Mouse (Mus musculus): ENCODE data around the gene Gm10553. TPM values are rescaled to one million over a fixed set of nuclear protein-coding genes. Genes with fewer than 3 reads are reported as not detected.
"Not testable (repeated sequence)": the region's sequence is repeated elsewhere in the genome, so short reads cannot be mapped to it uniquely, and the experiment has no call there.

Gm10553 gene
- not detected in 2 replicates for polyA plus RNA-seq (2015; fragmentation: Nextera tagmentation; extraction: Ambion mirVana)

DNA sequence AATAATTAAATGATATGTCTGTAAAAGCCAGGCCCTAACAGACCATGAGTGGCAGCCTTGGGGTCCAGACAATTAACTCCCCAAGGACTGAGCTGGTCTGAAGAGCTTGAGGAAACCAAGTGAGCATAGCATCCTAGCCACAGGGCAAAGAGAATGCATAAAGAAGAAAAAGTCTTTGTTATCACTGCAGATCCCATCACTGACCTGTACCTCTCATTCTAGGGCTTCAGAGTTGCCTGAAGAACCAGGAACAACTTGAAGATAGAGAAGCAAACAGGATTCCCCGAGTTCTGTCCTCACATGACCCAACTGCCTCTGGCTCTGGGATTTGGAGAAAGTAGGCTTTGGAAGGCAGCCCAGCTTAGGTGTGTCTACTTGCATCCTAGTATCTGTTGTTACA is at the start of gene Gm10553:
Gene Gm10553, plus strand, starts transcription at position 301 of the 400 bp plus-strand sequence.
- not testable (repeated sequence) for H3K9me3 ChIP-seq (ENCODE audit: control insufficient read depth); H3K36me3 ChIP-seq (ENCODE audit: control insufficient read depth, insufficient read depth); H3K9ac ChIP-seq (ENCODE audit: low read depth, low read length); H3K4me1 ChIP-seq (replicated peaks; ENCODE audit: control insufficient read depth, insufficient read depth, low read length); H3K27ac ChIP-seq (ENCODE audit: low read depth, low read length); ATAC-seq; H3K4me3 ChIP-seq (ENCODE audit: low read depth, low read length); H3K4me2 ChIP-seq (replicated peaks; ENCODE audit: low read depth); H3K27me3 ChIP-seq (replicated peaks; ENCODE audit: control insufficient read depth, insufficient read depth, low read length)
- 68% methylated on average over 1 of the region's 1 CpGs for WGBS

DNA sequence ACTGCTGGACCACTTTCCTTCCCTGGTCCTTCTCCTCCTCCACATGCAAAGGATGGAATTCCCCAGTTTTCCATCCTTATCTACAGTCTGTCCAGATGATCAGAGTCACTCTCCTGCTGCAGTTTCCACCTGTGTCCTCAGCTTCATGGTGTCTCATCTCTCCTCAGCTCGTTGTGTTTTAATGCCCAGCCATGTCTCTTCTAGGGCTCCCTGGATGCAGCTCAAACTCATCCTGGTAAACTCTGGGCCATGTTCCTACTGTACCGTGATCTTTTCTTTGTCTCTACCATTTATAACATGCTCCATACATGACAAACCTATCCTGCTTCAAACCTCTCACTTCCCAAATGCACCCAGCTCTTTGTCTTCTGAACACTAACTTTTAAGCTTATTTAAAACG is 28.3 kb upstream of the Gm10553 start:
- not testable (repeated sequence) for H3K27me3 ChIP-seq (replicated peaks; ENCODE audit: control insufficient read depth, insufficient read depth, low read length); H3K9me3 ChIP-seq (ENCODE audit: control insufficient read depth); H3K4me3 ChIP-seq (ENCODE audit: low read depth, low read length); H3K4me2 ChIP-seq (replicated peaks; ENCODE audit: low read depth); H3K9ac ChIP-seq (ENCODE audit: low read depth, low read length); H3K4me1 ChIP-seq (replicated peaks; ENCODE audit: control insufficient read depth, insufficient read depth, low read length); H3K36me3 ChIP-seq (ENCODE audit: control insufficient read depth, insufficient read depth); H3K27ac ChIP-seq (ENCODE audit: low read depth, low read length); ATAC-seq
- 53% methylated on average over 3 of the region's 3 CpGs for WGBS

DNA sequence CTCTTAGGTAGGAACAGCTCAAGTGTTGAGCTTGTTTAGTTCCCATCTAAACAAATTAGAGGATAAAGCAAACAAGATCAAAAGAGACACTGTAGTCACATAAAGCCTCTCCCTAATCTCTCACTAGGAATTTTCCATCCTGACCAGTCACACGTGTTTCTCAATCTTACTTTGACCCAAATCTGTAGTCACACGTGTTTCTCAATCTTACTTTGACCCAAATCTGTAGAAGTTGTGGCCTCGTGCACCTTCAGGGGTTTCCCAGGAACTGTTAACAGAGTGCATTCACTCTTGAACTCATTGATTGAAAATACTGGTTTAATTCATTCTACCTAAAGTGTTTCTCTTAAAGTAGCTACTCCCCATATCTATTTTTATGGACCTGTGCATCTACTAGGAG is 26.9 kb upstream of the Gm10553 start:
- H3K27me3 ChIP-seq (replicated peaks; ENCODE audit: control insufficient read depth, insufficient read depth, low read length); H3K36me3 ChIP-seq (ENCODE audit: control insufficient read depth, insufficient read depth); ATAC-seq; H3K4me2 ChIP-seq (replicated peaks; ENCODE audit: low read depth); H3K9me3 ChIP-seq (ENCODE audit: control insufficient read depth); H3K4me3 ChIP-seq (ENCODE audit: low read depth, low read length); H3K27ac ChIP-seq (ENCODE audit: low read depth, low read length); H3K4me1 ChIP-seq (replicated peaks; ENCODE audit: control insufficient read depth, insufficient read depth, low read length); H3K9ac ChIP-seq (ENCODE audit: low read depth, low read length): not testable (repeated sequence)
- WGBS, result 61% methylated on average over 3 of the region's 3 CpGs

DNA sequence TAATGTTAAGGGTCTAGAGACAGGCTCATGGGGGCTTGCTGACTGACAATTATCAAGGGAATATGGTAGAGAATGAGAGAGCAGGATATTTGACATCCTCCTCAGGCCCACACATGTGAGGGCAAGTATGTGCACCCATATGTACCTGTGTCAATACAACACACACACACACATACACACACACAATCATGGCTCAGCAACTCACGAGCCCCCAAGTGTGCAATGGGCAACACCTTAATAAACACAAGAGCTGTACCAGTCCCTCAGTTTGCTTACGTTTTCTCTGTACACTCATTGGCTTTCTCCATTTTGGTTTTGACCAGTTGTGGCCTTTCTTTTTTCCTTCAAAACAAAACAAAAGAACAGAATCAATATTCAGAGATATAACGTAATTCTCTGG is 15.2 kb upstream of the Gm10553 start:
- not testable (repeated sequence) for H3K4me3 ChIP-seq (ENCODE audit: low read depth, low read length); H3K27me3 ChIP-seq (replicated peaks; ENCODE audit: control insufficient read depth, insufficient read depth, low read length); H3K4me1 ChIP-seq (replicated peaks; ENCODE audit: control insufficient read depth, insufficient read depth, low read length); H3K9ac ChIP-seq (ENCODE audit: low read depth, low read length); H3K36me3 ChIP-seq (ENCODE audit: control insufficient read depth, insufficient read depth); ATAC-seq; H3K4me2 ChIP-seq (replicated peaks; ENCODE audit: low read depth); H3K9me3 ChIP-seq (ENCODE audit: control insufficient read depth); H3K27ac ChIP-seq (ENCODE audit: low read depth, low read length)
- 56% methylated on average over 2 of the region's 3 CpGs for WGBS

DNA sequence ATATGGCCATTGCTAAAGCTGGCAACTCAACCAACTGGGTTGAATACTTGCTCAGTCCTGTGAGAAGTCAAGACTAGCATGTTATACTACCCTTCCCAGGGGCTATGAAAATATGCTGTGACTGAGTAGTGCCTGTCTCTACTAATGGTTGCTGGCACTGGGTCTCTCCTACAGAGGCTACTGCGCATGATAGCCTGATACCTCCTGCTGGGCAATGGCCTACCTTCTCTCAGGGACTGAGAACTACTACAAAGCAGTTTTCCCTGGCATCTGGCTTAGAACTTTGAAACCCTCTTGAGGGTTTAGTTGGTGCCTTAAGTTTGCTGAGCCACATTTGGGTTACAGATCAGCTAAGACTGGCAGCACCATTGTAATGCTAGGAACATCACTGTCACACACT is 13.8 kb upstream of the Gm10553 start:
- WGBS, result 100% methylated on average over 1 of the region's 1 CpGs
- H3K9me3 ChIP-seq (ENCODE audit: control insufficient read depth); H3K4me2 ChIP-seq (replicated peaks; ENCODE audit: low read depth); H3K27me3 ChIP-seq (replicated peaks; ENCODE audit: control insufficient read depth, insufficient read depth, low read length); H3K27ac ChIP-seq (ENCODE audit: low read depth, low read length); H3K4me3 ChIP-seq (ENCODE audit: low read depth, low read length); H3K9ac ChIP-seq (ENCODE audit: low read depth, low read length); H3K4me1 ChIP-seq (replicated peaks; ENCODE audit: control insufficient read depth, insufficient read depth, low read length); ATAC-seq; H3K36me3 ChIP-seq (ENCODE audit: control insufficient read depth, insufficient read depth): not testable (repeated sequence)

DNA sequence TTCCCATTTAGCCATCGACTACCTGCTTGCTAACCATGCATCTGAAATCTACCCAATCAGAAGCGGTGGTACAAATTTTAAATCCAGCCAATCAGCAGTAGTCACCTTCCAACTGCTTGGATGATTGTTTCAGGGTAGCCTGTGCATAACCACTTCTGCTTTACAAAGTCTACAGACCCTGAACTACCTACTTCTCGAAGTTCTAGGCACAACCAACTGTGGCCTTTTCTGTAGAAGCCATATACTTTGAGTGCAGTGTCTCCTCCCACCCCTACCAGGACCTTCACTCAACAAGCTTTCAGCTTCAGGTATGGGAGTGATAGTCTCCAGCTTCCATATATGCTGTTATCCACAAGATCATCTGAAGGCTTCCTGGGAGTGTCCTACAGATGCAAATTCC is 7.8 kb upstream of the Gm10553 start:
- H3K9ac ChIP-seq (ENCODE audit: low read depth, low read length); H3K9me3 ChIP-seq (ENCODE audit: control insufficient read depth); H3K27ac ChIP-seq (ENCODE audit: low read depth, low read length); H3K4me2 ChIP-seq (replicated peaks; ENCODE audit: low read depth); H3K27me3 ChIP-seq (replicated peaks; ENCODE audit: control insufficient read depth, insufficient read depth, low read length); H3K4me3 ChIP-seq (ENCODE audit: low read depth, low read length); H3K4me1 ChIP-seq (replicated peaks; ENCODE audit: control insufficient read depth, insufficient read depth, low read length); ATAC-seq; H3K36me3 ChIP-seq (ENCODE audit: control insufficient read depth, insufficient read depth): not testable (repeated sequence)
- 35% methylated on average over 1 of the region's 3 CpGs for WGBS

DNA sequence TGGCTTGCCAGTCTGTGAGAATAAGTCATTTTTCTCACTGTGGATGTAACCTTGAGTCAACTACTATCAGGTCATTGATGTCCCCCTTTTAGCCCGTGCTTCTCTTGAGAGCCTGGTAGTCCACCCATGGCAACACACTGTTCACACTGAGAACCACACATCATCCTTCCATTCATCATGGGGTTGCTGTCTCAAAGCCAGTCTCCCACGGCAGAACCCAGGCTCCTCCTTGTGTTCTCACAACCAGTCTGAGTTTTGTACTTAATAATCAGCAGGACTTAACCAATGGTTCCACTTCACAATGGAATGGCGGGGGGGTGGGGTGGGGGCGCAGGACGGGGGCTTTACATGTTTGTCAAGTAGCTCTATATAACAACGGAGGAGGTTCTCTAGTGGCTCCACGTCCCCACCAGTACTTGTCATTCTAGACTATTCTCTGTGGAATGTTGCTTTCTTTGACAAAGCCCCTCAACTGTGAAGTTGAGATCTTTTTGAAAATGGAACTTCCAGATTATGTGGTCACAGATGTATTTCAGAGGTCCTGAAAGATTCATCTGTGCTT is 6.9 kb upstream of the Gm10553 start:
- H3K27ac ChIP-seq (ENCODE audit: low read depth, low read length); H3K4me2 ChIP-seq (replicated peaks; ENCODE audit: low read depth); H3K9ac ChIP-seq (ENCODE audit: low read depth, low read length); H3K9me3 ChIP-seq (ENCODE audit: control insufficient read depth); H3K4me1 ChIP-seq (replicated peaks; ENCODE audit: control insufficient read depth, insufficient read depth, low read length); H3K36me3 ChIP-seq (ENCODE audit: control insufficient read depth, insufficient read depth); ATAC-seq; H3K27me3 ChIP-seq (replicated peaks; ENCODE audit: control insufficient read depth, insufficient read depth, low read length); H3K4me3 ChIP-seq (ENCODE audit: low read depth, low read length): not testable (repeated sequence)
- WGBS, result 81% methylated on average over 6 of the region's 7 CpGs

DNA sequence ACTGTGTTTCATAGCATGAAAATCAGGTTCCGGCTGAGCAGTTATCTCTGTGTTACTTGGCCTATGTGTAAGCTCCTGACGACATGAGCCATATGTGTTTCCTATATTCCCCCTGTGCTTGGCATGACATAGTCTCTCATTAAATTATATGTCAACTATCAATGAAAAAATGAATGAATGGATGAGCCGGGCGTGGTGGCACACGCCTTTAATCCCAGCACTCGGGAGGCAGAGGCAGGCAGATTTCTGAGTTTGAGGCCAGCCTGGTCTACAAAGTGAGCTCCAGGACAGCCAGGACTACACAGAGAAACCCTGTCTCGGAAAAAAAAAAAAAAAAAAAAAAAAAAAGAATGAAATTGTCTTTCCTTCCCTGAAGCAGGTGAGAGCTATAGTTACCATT is 883 bp upstream of the Gm10553 start:
- 80% methylated on average over 5 of the region's 7 CpGs for WGBS
- not testable (repeated sequence) for H3K27me3 ChIP-seq (replicated peaks; ENCODE audit: control insufficient read depth, insufficient read depth, low read length); ATAC-seq; H3K27ac ChIP-seq (ENCODE audit: low read depth, low read length); H3K36me3 ChIP-seq (ENCODE audit: control insufficient read depth, insufficient read depth); H3K9ac ChIP-seq (ENCODE audit: low read depth, low read length); H3K9me3 ChIP-seq (ENCODE audit: control insufficient read depth); H3K4me1 ChIP-seq (replicated peaks; ENCODE audit: control insufficient read depth, insufficient read depth, low read length); H3K4me3 ChIP-seq (ENCODE audit: low read depth, low read length); H3K4me2 ChIP-seq (replicated peaks; ENCODE audit: low read depth)

DNA sequence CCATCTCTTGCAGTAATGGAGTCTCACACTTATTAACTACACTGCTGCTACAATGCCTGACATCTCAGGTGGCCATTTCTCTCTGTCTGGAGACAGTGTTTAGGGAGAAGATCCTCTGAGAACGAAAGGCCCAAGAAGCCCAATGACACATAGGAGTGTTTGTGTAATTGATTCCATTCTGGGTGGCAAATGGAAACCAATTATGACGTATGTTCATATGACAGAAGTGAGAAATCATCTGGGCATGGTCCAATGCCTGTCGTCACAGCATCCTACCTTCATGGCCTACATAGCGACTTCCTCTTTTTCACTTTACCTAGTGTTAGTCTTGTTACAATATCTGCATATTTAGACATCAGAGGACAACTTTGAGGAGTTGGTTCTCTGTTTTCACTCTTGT is 1.8 kb downstream of the Gm10553 start:
- WGBS, result 89% methylated on average over 4 of the region's 4 CpGs
- H3K4me1 ChIP-seq (replicated peaks; ENCODE audit: control insufficient read depth, insufficient read depth, low read length); H3K4me2 ChIP-seq (replicated peaks; ENCODE audit: low read depth); H3K9me3 ChIP-seq (ENCODE audit: control insufficient read depth); H3K36me3 ChIP-seq (ENCODE audit: control insufficient read depth, insufficient read depth); H3K4me3 ChIP-seq (ENCODE audit: low read depth, low read length); ATAC-seq; H3K27me3 ChIP-seq (replicated peaks; ENCODE audit: control insufficient read depth, insufficient read depth, low read length); H3K9ac ChIP-seq (ENCODE audit: low read depth, low read length); H3K27ac ChIP-seq (ENCODE audit: low read depth, low read length): not testable (repeated sequence)

DNA sequence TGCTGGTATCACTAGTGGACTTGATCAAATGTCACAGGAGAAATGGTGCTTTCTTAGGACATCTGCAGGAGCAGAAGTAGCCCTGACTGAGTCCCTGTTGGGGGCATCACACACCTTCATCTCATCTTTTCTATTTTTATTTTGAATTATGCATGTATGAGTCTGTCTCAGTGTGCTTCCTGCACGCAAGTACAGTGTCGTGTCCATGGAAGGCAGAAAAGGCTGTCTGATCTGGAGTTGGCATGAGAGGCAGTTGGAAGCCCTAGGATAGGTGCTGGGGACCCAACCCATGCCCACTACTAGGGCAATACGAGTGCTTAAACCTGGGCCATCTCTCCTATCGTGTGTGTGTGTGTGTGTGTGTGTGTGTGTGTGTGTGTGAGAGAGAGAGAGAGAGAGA is 5.4 kb downstream of the Gm10553 start:
- not testable (repeated sequence) for H3K4me1 ChIP-seq (replicated peaks; ENCODE audit: control insufficient read depth, insufficient read depth, low read length); H3K4me2 ChIP-seq (replicated peaks; ENCODE audit: low read depth); H3K9me3 ChIP-seq (ENCODE audit: control insufficient read depth); H3K9ac ChIP-seq (ENCODE audit: low read depth, low read length); H3K36me3 ChIP-seq (ENCODE audit: control insufficient read depth, insufficient read depth); H3K4me3 ChIP-seq (ENCODE audit: low read depth, low read length); H3K27ac ChIP-seq (ENCODE audit: low read depth, low read length); H3K27me3 ChIP-seq (replicated peaks; ENCODE audit: control insufficient read depth, insufficient read depth, low read length); ATAC-seq
- 74% methylated on average over 4 of the region's 4 CpGs for WGBS
